Mouse (Mus musculus) heart, embryonic 11.5 days (tissue): Measurements from ENCODE around the gene Gucy1a1. TPM values are rescaled to one million over a fixed set of nuclear protein-coding genes. Genes with fewer than 3 reads are reported as not detected.

Source experiments
- ATAC-seq: fragments of 200-750 bp; cut with Nextera tagmentation; replicated peaks from 2 replicates; pipeline ENCODE4 v1.8.0; 2017; ENCODE audit warnings: moderate library complexity; ENCODE audit not compliant: insufficient number of reproducible peaks, low FRiP score, low TSS enrichment
- H3K27ac ChIP-seq: fragments of 300-500 bp; sonication (generic); 2 replicates; pipeline ENCODE4 v1.5.1; 2014; ENCODE audit warnings: mild to moderate bottlenecking, low read depth, low read length
- H3K27me3 ChIP-seq: fragments of 300-500 bp; sonication (generic); 2 replicates; pipeline ENCODE4 v1.6.1; 2014; ENCODE audit warnings: mild to moderate bottlenecking, low read length, mixed read lengths; ENCODE audit not compliant: control insufficient read depth, insufficient read depth
- H3K36me3 ChIP-seq: fragments of 300-500 bp; sonication (generic); 2 replicates; pipeline ENCODE4 v1.6.1; 2014; ENCODE audit warnings: mild to moderate bottlenecking, low read length, moderate library complexity, mixed read lengths; ENCODE audit not compliant: control insufficient read depth, insufficient read depth
- H3K4me1 ChIP-seq: fragments of 300-500 bp; sonication (generic); 2 replicates; pipeline ENCODE4 v1.6.1; 2014; ENCODE audit warnings: low read length; ENCODE audit not compliant: control insufficient read depth, insufficient read depth
- H3K4me2 ChIP-seq: fragments of 300-500 bp; sonication (generic); 2 replicates; pipeline ENCODE4 v1.6.1; 2014; ENCODE audit warnings: mild to moderate bottlenecking, moderate library complexity
- H3K4me3 ChIP-seq: fragments of 300-500 bp; sonication (generic); 2 replicates; pipeline ENCODE4 v1.5.1; 2014; ENCODE audit warnings: low read depth, low read length
- H3K9ac ChIP-seq: fragments of 300-500 bp; sonication (generic); 2 replicates; pipeline ENCODE4 v1.6.1; 2014; ENCODE audit warnings: mild to moderate bottlenecking, low read depth, low read length, moderate library complexity
- H3K9me3 ChIP-seq: fragments of 300-500 bp; sonication (generic); replicated peaks from 2 replicates; pipeline ENCODE4 v1.6.1; 2016; ENCODE audit warnings: low read length; ENCODE audit not compliant: control insufficient read depth
- WGBS: fragments of 180-500 bp; shearing (Covaris S2); extraction: QIAGEN DNeasy Blood & Tissue Kit; methylation state at CpG from one replicate; pipeline ENCODE4 v1.1.7; 2014; ENCODE audit not compliant: insufficient replicate concordance; 5-methylcytosine and 5-hydroxymethylcytosine counted together
- polyA plus RNA-seq: library from polyadenylated mRNA; unstranded; fragments of >200 nt; fragmentation: Nextera tagmentation; extraction: Ambion mirVana; gene quantifications from 2 replicates; pipeline ENCODE4 v1.2.1, GENCODE M21; 2014

The Gucy1a1 gene
- polyA plus RNA-seq, 1 experiment from 2014 or later = 45.4 TPM

DNA sequence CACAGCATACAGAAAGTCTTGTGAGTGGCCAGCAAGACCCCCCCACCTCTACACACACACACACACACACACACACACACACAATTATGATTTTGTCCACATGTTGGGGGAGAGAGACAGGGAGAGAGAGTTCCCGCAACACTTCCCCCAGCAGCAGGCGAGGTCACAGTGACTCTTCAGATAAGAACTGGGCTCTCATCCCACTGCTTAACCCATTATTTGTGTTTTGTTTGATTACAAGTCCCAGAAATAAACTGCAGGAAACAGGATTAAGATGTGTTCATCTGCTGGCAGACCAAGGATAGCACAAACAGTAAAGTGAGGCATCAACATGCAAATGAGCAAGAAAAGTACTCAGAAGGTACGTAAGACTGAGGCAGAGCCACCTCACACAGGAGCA, 33.6 kb downstream of the Gucy1a1 start:
- H3K4me1 ChIP-seq = peaks cover 14% of the 10 kb centered on the region
- no peak overlapping the region for H3K9ac ChIP-seq
- H3K4me3 ChIP-seq = no peak overlapping the region
- no peaks in the 10 kb centered on the region for H3K9me3 ChIP-seq
- H3K4me2 ChIP-seq = no peak overlapping the region
- 21% methylated on average over 3 of the region's 3 CpGs for WGBS
- ATAC-seq = no peak
- peak overlapping the region; percentile 60 for H3K27ac ChIP-seq
- peaks cover 5% of the 10 kb centered on the region; the same call in 1 of the 2 replicates for H3K36me3 ChIP-seq
- H3K27me3 ChIP-seq = no peaks in the 10 kb centered on the region

GRCm38 (mm10) chr3:82108951-82109350, 36.6 kb downstream of the Gucy1a1 start:
- H3K36me3 ChIP-seq = peaks cover 5% of the 10 kb centered on the region; the same call in 1 of the 2 replicates
- H3K4me1 ChIP-seq = peaks cover 27% of the 10 kb centered on the region
- H3K4me2 ChIP-seq = no peak overlapping the region
- H3K4me3 ChIP-seq = no peak overlapping the region
- ATAC-seq = no peak
- H3K27ac ChIP-seq = no peak overlapping the region
- H3K27me3 ChIP-seq = no peaks in the 10 kb centered on the region
- no peaks in the 10 kb centered on the region for H3K9me3 ChIP-seq
- H3K9ac ChIP-seq = no peak overlapping the region
- WGBS = 86% methylated on average over 15 of the region's 15 CpGs

GRCm38 (mm10) chr3:82104229-82104628, 41.4 kb downstream of the Gucy1a1 start:
- Histone ChIP-seq H3K27ac (peak overlapping the region; percentile 46; the same call in 1 of the 2 replicates), H3K27me3 (no peaks in the 10 kb centered on the region), H3K4me3 (no peak overlapping the region), H3K4me2 (no peak overlapping the region), H3K4me1 (peaks cover 16% of the 10 kb centered on the region), H3K36me3 (peaks cover 5% of the 10 kb centered on the region; the same call in 1 of the 2 replicates), H3K9ac (no peak overlapping the region), H3K9me3 (no peaks in the 10 kb centered on the region)
- ATAC-seq = no peak
- 36% methylated on average over 6 of the region's 6 CpGs for WGBS

DNA sequence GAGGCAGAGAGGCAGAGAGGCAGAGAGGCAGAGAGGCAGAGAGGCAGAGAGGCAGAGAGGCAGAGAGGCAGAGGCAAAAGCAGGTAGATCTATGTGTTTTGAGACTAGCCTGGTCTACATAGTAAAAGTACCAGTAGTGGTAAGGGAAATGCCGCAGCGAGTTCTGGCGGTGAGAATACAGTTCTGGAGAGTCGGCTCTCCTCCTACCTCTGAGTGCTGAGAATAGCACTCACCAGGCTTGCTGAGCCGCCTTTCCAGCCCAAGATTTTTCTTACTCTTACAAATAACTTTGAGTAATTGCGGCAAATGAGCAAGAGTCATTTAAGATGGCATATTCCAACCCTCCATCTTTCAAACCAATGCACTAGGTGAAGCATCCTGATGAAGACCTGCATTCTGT, 46.5 kb downstream of the Gucy1a1 start:
- no peaks in the 10 kb centered on the region for H3K9me3 ChIP-seq
- H3K27ac ChIP-seq = no peak overlapping the region
- no peak overlapping the region for H3K4me2 ChIP-seq
- H3K4me1 ChIP-seq = peaks cover 2% of the 10 kb centered on the region
- WGBS = 76% methylated on average over 6 of the region's 6 CpGs
- H3K36me3 ChIP-seq = no peaks in the 10 kb centered on the region
- H3K9ac ChIP-seq = no peak overlapping the region
- H3K27me3 ChIP-seq = no peaks in the 10 kb centered on the region
- no peak for ATAC-seq
- H3K4me3 ChIP-seq = no peak overlapping the region

DNA sequence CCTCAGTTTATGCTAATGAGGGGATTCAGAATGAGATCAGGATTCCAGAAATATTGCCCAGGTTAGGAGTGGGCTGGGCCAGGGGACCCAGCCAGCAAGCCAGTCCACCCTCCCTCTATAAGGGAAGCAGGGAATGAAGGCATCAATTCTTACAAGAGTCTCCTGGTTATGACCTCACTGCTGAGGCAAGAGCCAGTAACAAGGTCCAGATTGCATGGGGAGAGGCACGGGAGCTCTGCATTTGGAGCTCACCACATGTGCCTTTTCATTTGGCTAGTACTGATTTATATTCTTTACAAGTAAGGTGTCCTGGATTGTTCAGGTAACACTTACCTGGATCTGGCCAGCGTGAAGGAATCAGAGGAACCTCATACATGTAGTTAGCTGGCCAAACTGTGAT, 48.8 kb downstream of the Gucy1a1 start:
- Histone ChIP-seq H3K9ac (no peak overlapping the region), H3K4me1 (no peaks in the 10 kb centered on the region), H3K36me3 (no peaks in the 10 kb centered on the region), H3K27me3 (no peaks in the 10 kb centered on the region), H3K9me3 (no peaks in the 10 kb centered on the region), H3K4me2 (no peak overlapping the region), H3K4me3 (no peak overlapping the region), H3K27ac (no peak overlapping the region)
- 78% methylated on average over 2 of the region's 2 CpGs for WGBS
- no peak for ATAC-seq

DNA sequence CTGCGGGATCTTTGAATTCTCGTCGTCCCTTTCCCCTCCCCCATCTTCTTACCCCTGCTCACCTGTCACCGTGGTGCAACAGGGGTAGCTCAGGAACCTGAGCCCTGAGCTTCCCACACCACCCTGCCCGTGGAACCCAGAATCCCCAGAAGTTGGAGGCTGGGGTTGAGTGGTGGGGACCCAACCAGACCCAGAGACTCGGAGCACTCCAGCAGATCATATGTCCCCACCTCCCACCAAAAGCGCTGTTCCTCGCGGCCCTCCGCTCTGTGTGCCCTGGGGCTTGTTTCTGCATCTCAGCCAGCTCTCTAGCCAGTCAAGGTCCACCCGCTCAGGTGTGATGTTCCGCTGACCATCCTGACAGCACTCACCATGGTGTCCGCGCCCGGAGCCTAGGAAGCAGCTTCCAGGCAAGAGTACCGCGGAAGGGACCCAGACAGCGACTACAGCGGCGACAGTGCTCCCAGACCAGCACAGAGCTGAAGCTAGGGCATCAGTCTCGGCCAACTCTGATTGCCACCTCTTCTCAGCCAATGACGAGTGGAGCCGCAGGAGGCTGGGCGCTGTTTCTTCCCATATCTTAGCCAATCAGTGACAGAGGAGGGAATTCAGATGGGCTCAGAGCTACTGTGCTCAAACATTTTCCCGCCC, 71.3 kb downstream of the Gucy1a1 start, which contains the start of gene Gucy1b1:
Gucy1b1 (minus strand) TSS at position 489 of the 651 bp plus-strand sequence.
- H3K4me3 ChIP-seq = peak within 1 kb of the TSS; percentile 69
- H3K27me3 ChIP-seq = no peaks in the 10 kb centered on the region
- 2% methylated on average over 25 of the region's 25 CpGs for WGBS
- no peaks in the 10 kb centered on the region for H3K36me3 ChIP-seq
- H3K9ac ChIP-seq = peak within 1 kb of the TSS; percentile 82
- peak within 1 kb of the TSS; percentile 91 for H3K4me2 ChIP-seq
- no peaks in the 10 kb centered on the region for H3K9me3 ChIP-seq
- H3K4me1 ChIP-seq = peaks cover 10% of the 10 kb centered on the region
- H3K27ac ChIP-seq = peak within 1 kb of the TSS; percentile 79
- ATAC-seq = peak; percentile 91

DNA sequence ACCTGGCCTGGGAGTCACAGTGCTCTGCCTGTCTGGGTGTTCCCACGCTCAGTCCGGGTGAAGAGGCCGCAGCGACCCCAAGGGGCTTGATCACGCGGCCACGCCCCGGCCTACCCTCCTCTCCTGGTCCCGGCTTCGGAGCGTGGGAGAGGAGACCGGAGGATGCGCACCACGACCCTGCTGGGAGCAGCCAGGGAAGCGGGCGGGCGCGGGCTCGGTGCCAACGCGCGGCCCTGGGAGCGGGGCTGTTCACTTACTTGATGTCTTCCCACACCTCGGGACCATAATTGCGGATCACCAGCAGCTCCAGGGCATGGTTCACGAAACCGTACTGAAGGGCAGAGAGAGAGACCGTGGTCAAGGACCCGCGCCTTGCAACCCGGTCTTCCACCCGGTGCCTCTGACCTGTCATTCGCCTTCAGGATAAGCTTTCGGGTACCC, 71.8 kb downstream of the Gucy1a1 start:
- peaks cover 14% of the 10 kb centered on the region for H3K4me1 ChIP-seq
- no peaks in the 10 kb centered on the region for H3K27me3 ChIP-seq
- no peaks in the 10 kb centered on the region for H3K36me3 ChIP-seq
- ATAC-seq = peak; percentile 52; the same call in 1 of the 2 replicates
- H3K4me3 ChIP-seq = peak overlapping the region; percentile 69
- peak overlapping the region; percentile 79; the same call in 1 of the 2 replicates for H3K27ac ChIP-seq
- H3K4me2 ChIP-seq = peak overlapping the region; percentile 91
- WGBS = under 1% methylated on average over 34 of the region's 34 CpGs
- no peaks in the 10 kb centered on the region for H3K9me3 ChIP-seq
- peak overlapping the region; percentile 82 for H3K9ac ChIP-seq

DNA sequence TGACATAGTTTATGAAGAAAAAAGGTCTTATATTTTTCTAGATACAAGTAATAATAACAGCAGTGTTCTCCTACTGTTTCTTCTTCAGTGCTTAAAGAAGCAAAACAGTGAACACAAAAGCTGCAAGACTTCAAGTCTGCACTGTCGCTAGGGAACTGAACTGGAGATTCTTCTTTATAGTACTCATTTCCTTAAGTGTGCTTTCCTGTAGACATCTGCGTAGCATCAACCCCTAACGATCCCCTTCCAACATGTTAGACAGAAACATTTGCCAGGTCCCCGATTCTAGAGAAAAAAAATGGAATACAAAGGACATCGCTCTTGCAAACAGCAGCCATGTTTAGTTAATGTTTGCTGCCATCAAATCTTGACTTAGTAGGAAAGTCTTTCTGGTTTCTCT, 77.8 kb downstream of the Gucy1a1 start:
- Histone ChIP-seq H3K9me3 (no peaks in the 10 kb centered on the region), H3K27me3 (no peaks in the 10 kb centered on the region), H3K4me3 (no peak overlapping the region), H3K4me1 (peaks cover 26% of the 10 kb centered on the region), H3K27ac (no peak overlapping the region), H3K36me3 (no peaks in the 10 kb centered on the region), H3K9ac (no peak overlapping the region), H3K4me2 (no peak overlapping the region)
- ATAC-seq = no peak
- 66% methylated on average over 5 of the region's 5 CpGs for WGBS
